Mouse (Mus musculus): ENCODE data around the gene Myo10. TPM values are rescaled to one million over a fixed set of nuclear protein-coding genes. Genes with fewer than 3 reads are reported as not detected.

Myo10 gene
- polyA plus RNA-seq, 1 experiment = 49.9 TPM

DNA sequence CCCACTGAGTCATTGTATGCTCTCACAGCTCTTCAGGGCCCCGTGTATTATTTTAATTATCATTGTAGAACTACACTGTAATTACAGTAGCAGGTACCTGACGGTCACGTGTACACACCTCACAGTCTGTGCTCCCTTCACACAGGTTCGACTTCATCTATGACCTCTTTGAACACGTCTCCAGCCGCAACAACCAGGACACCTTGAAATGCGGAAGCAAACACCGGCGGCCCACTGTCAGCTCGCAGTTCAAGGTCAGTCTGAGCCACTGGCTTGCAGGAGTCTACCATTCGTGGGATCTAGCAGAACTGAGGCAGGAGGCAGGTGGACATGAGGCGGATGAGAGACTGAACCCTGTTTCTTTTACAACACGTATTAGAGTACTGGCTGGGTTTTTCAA, 119.9 kb downstream of the Myo10 start:
- peaks cover 3% of the 10 kb centered on the region; the same call in 1 of the 2 replicates for H3K4me1 ChIP-seq (ENCODE audit: control insufficient read depth, insufficient read depth, low read length)
- TF ChIP-seq POLR2A (IDR thresholded peaks at IDR 0.05; ENCODE audit: low read depth, low read length) = no peak
- no peak for TF ChIP-seq CTCF (IDR thresholded peaks at IDR 0.05; ENCODE audit: borderline replicate concordance, insufficient read depth, low read length)
- no peak overlapping the region for H3K4me3 ChIP-seq (ENCODE audit: insufficient read depth, low read length)
- no peak overlapping the region for H3K27ac ChIP-seq (ENCODE audit: insufficient read depth, low read length)

DNA sequence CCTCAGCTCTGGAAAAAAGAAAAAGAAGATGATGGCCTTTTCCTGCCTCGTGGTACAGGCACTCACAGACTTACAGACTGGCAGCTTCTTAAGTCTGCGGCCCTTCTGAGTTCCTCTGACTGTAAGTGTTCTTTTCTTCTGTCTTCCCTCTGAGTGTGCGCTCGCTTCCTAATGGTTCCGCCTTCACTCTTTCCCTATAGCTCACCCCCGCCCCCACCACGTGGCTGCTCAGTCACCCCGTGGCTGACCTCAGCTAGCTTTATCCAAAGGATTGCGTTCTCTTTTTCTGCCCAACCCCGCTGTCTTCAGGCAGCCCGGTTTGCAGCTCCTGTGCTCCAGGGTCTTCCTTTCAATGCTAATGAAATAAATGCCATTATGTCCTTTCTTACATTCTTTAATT, 129.2 kb downstream of the Myo10 start:
- Histone ChIP-seq H3K27ac (ENCODE audit: insufficient read depth, low read length) (no peak overlapping the region), H3K4me3 (ENCODE audit: insufficient read depth, low read length) (no peak overlapping the region), H3K4me1 (ENCODE audit: control insufficient read depth, insufficient read depth, low read length) (no peaks in the 10 kb centered on the region)
- TF ChIP-seq CTCF (IDR thresholded peaks at IDR 0.05; ENCODE audit: borderline replicate concordance, insufficient read depth, low read length) (no peak), POLR2A (IDR thresholded peaks at IDR 0.05; ENCODE audit: low read depth, low read length) (no peak)

DNA sequence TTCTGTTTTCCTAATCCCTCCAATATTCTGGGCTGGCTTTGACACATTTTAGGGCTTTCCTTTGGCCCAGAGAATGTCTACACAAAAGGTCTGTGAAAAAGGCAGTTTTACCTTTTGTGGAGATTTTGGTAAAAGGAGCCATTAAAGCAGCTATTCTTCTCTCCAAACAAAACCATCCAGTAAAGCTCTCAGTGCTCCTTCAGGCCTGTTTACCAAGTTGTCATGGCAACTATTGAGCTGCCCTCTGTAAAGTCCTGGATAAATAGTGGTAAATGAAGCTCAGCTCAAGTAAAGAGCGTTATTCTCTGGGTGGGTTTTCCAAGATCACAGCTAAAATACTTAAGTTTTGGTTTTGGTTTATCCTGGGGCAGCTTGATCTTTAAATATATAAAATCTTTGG, 130.3 kb downstream of the Myo10 start:
- no peak for TF ChIP-seq CTCF (IDR thresholded peaks at IDR 0.05; ENCODE audit: borderline replicate concordance, insufficient read depth, low read length)
- no peak for TF ChIP-seq POLR2A (IDR thresholded peaks at IDR 0.05; ENCODE audit: low read depth, low read length)
- Histone ChIP-seq H3K4me1 (ENCODE audit: control insufficient read depth, insufficient read depth, low read length) (no peaks in the 10 kb centered on the region), H3K27ac (ENCODE audit: insufficient read depth, low read length) (no peak overlapping the region)

DNA sequence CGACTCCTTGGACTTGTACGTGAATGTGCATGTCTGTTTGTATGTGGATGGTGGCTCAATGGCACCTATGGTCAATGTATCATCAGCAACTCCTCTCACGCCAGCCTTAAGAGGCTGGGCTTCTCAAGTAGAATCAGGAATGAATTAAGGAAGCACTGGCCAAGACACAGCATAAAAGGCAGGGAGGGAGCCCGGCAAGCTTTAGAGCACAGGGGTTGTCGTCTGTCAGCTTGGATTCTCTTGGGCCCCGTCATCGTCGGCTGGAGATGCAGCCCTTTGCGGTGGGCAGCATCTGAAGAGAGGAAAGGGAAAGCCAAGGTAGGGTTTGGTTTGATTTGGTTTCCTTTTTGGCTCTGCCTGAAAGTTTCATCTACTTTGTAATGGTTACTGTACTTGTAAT, 130.7 kb downstream of the Myo10 start:
- Histone ChIP-seq H3K27ac (ENCODE audit: insufficient read depth, low read length) (no peak overlapping the region), H3K4me1 (ENCODE audit: control insufficient read depth, insufficient read depth, low read length) (no peaks in the 10 kb centered on the region), H3K4me3 (ENCODE audit: insufficient read depth, low read length) (no peak overlapping the region)
- TF ChIP-seq POLR2A (IDR thresholded peaks at IDR 0.05; ENCODE audit: low read depth, low read length) = no peak
- TF ChIP-seq CTCF (IDR thresholded peaks at IDR 0.05; ENCODE audit: borderline replicate concordance, insufficient read depth, low read length) = no peak

More for the DNA sequence above, 130.3 kb downstream of the Myo10 start:
- no peak overlapping the region for H3K4me3 ChIP-seq (ENCODE audit: insufficient read depth, low read length)

DNA sequence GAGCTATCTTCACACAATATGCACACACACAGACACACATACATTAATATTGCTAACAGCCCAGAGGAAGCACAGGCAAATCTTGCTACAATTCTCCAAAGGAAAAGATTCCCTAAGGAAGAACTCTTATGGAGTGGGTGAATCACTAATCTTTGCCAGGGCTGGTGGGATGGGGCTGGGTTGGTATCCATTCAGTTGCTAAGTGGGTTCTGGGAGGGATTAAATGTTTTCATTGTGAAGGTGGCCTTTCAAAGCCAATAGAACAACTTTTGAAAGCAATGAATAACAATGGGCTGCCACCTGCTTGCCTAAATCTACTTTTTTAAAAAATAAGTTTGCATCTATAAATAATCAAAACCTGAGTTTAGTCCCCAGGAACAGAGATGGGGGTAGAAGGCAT, 131.6 kb downstream of the Myo10 start:
- TF ChIP-seq CTCF (IDR thresholded peaks at IDR 0.05; ENCODE audit: borderline replicate concordance, insufficient read depth, low read length) (no peak), POLR2A (IDR thresholded peaks at IDR 0.05; ENCODE audit: low read depth, low read length) (no peak)
- Histone ChIP-seq H3K4me3 (ENCODE audit: insufficient read depth, low read length) (no peak overlapping the region), H3K4me1 (ENCODE audit: control insufficient read depth, insufficient read depth, low read length) (no peaks in the 10 kb centered on the region), H3K27ac (ENCODE audit: insufficient read depth, low read length) (no peak overlapping the region)

DNA sequence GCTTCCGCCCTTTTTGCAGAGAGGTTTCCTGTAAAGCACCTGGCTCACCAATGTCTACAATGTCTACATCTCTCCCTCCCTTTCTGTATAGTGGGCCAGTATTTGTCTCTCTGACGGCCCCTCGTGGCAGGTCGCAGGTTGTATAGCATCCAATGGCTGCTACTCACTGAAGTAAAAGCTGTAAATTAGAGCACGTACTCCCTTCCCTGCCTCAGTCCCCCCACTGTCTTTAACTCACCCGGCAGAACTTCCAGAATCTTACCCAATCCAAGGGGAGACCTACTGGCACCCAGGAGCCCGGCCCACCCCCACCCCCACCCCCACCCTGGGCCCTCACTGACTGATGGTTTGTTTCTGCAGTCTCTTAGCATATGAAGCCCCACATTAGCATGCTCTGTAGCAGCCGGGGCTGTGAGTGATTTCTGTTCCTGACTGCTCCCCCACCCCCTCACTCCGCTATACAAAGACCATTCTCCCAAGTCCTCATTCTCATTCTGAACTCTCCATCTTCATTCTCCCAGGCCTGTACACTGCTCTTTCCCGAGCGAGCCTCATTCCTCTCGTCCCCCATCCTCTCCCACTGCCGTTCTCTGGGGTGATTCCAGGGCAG, 132.1 kb downstream of the Myo10 start:
- Histone ChIP-seq H3K4me3 (ENCODE audit: insufficient read depth, low read length) (no peak overlapping the region), H3K27ac (ENCODE audit: insufficient read depth, low read length) (no peak overlapping the region), H3K4me1 (ENCODE audit: control insufficient read depth, insufficient read depth, low read length) (no peaks in the 10 kb centered on the region)
- TF ChIP-seq POLR2A (IDR thresholded peaks at IDR 0.05; ENCODE audit: low read depth, low read length) (no peak), CTCF (IDR thresholded peaks at IDR 0.05; ENCODE audit: borderline replicate concordance, insufficient read depth, low read length) (no peak)

DNA sequence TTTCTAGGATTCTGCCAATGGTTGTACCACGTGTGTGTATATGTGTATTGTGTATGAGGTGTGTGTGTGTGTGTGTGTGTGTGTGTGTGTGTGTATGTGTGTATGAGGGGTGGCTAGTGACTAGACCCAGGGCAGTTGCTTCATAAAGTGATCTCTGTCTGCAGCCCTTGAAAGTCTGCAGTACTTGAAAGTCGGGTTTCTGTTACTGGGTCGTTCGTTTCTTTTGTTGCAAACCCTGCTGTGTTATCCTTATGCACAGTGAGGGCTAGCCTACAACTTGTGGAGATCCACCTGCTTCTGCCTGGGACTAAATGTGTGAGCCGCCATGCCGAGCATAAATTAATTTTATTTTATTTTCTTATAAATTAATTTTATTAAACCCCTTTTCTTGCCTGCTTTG, 133.2 kb downstream of the Myo10 start:
- Histone ChIP-seq H3K4me3 (ENCODE audit: insufficient read depth, low read length) (no peak overlapping the region), H3K27ac (ENCODE audit: insufficient read depth, low read length) (no peak overlapping the region), H3K4me1 (ENCODE audit: control insufficient read depth, insufficient read depth, low read length) (no peaks in the 10 kb centered on the region)
- TF ChIP-seq POLR2A (IDR thresholded peaks at IDR 0.05; ENCODE audit: low read depth, low read length) = no peak
- no peak for TF ChIP-seq CTCF (IDR thresholded peaks at IDR 0.05; ENCODE audit: borderline replicate concordance, insufficient read depth, low read length)

DNA sequence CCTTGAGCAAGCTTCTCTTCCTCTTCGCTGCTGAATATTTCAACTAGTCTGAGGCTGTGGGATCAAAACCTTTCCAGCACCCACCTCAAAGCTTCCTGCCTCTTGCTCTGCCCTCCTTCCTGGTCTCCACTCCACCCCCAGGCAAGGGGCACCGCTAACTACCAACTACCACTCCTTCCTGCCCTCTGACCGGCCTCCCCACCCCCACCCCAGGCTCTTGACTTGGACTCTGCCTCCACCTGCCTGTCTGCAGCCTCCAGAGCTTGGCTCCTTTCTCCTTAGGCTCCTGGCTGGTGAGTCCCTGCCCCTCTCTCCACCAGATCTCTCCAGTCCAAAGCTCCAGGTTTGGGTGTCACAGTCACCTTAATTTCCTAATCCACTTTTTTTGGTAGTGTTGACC, 133.7 kb downstream of the Myo10 start:
- Histone ChIP-seq H3K4me3 (ENCODE audit: insufficient read depth, low read length) (no peak overlapping the region), H3K4me1 (ENCODE audit: control insufficient read depth, insufficient read depth, low read length) (no peaks in the 10 kb centered on the region), H3K27ac (ENCODE audit: insufficient read depth, low read length) (no peak overlapping the region)
- no peak for TF ChIP-seq POLR2A (IDR thresholded peaks at IDR 0.05; ENCODE audit: low read depth, low read length)

DNA sequence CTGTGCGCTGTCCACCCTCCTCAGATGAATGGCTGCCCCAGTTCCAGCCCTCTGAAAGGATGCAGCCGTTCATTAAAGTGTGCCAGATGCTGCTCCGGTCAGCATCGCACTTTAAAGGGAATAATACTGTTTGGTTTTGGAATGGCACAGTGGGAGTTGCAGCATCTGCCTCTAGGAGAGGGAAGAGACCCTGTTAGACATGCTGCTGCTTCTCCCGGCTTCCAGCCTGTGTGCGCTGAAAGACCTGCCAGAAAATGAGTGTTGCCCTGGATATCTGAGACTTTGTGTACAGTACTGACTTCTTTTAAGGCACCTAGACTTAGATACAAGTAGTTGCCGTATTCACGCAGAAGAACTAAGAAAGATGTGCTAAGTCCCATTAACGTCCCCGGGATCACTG, 135.7 kb downstream of the Myo10 start:
- H3K27ac ChIP-seq (ENCODE audit: insufficient read depth, low read length) = no peak overlapping the region
- H3K4me3 ChIP-seq (ENCODE audit: insufficient read depth, low read length) = no peak overlapping the region
- TF ChIP-seq POLR2A (IDR thresholded peaks at IDR 0.05; ENCODE audit: low read depth, low read length) = no peak
- TF ChIP-seq CTCF (IDR thresholded peaks at IDR 0.05; ENCODE audit: borderline replicate concordance, insufficient read depth, low read length) = no peak
- H3K4me1 ChIP-seq (ENCODE audit: control insufficient read depth, insufficient read depth, low read length) = peaks cover 8% of the 10 kb centered on the region; the same call in 1 of the 2 replicates

DNA sequence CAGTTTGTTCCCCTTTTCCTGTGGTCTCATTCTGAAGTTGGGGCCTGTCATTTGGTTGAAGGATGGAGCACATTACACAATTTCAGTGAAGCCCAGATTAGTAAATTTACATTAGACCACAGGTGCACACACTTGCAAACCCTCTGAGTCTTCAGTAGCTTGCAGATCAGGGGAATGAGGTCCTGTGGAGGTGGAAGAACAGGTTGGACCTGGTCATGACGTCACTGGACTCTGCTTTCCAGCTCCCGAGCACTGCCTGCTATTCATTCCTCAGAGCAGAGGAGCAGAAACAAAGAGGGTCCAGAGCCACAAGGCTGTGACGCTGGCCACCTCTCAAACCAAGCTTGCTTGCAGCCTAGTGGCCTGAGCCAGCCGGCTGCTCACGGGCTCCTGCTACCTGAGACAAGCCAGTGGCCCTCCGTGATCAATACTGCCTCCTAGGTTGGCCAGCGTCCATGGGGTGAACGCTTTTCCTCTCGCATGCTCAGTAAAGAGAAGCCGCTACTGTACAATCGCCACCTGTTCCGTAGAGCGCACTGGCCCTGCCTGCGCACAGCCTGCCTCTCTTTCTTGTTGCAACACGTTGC, 136.3 kb downstream of the Myo10 start:
- TF ChIP-seq CTCF (IDR thresholded peaks at IDR 0.05; ENCODE audit: borderline replicate concordance, insufficient read depth, low read length) = no peak
- TF ChIP-seq POLR2A (IDR thresholded peaks at IDR 0.05; ENCODE audit: low read depth, low read length) = no peak
- H3K4me3 ChIP-seq (ENCODE audit: insufficient read depth, low read length) = no peak overlapping the region
- H3K4me1 ChIP-seq (ENCODE audit: control insufficient read depth, insufficient read depth, low read length) = peaks cover 8% of the 10 kb centered on the region; the same call in 1 of the 2 replicates

More for the DNA sequence above, 136.3 kb downstream of the Myo10 start:
- H3K27ac ChIP-seq (ENCODE audit: insufficient read depth, low read length) = no peak overlapping the region

Data from embryonic fibroblast, embryonic 13.5 days (primary cell).